Mouse (Mus musculus) adrenal gland, postnatal 4 days (tissue): Measurements from ENCODE around the gene Pradc1. TPM values are rescaled to one million over a fixed set of nuclear protein-coding genes. Genes with fewer than 3 reads are reported as not detected.
A peak's percentile ranks its signal among the peaks of the same experiment; 100 is the strongest.
"Not testable (repeated sequence)": the region's sequence is repeated elsewhere in the genome, so short reads cannot be mapped to it uniquely, and the experiment has no call there.

Experiments
- DNase-seq, 2 experiments: peaks; one replicate each; pipeline ENCODE4 v3.0.0; 2021 to 2022; ENCODE audit warnings: low spot score in 2 of 2, mixed read lengths in 2 of 2
- total RNA-seq, 2 experiments: library from RNA; stranded (reverse); gene quantifications; 2 replicates each; pipeline ENCODE4 v1.2.3; 2021

Pradc1 gene
- total RNA-seq, 2 experiments from 2014 or later, result 14.8 to 17.4 TPM

DNA sequence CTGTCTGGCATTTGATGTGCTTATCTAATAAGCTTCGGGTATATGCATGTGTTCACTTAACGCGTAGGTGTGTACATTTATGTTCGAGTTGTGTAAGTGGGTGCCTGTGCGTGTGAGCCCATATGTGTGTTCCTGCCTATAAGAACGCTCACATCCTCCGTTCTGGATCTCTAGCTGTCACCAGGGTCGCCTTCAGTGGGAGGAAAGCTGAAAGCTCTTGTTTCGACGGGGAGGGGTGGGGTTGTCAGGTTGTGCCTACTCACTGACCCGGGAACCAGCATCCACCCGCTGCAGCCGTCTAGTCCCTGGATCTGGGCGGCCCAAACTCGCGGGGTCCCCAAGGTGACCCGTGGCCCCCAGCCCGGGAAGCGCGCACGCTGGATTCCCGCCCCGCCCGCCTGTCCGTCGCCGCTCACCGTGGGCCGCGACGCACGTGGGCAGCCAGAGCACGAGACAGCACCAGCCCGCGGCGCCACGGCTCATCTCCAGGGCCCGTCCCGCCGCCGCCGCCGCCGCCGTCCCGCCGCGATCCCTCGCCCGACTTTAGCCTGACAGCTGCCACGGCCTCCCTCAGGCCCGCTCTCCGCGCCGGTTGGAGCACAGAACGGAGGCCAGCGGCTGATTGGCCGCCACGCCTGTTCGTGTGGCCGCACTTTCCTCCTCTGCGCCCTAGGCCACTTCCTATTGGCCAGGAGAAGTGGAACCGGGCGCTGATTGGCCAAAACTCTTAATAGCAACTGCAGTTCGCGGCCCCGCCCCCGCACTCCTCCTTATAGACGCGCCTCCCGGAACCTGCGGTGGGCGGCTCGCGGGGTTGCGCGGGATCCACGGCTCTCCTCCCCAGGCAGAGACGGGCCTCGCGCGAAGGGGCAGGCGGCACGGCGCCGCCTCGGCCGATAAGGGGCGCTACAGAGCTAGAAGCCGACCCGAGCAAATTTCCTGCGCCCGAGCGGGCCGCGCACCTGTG, 790 bp downstream of the Pradc1 start, which contains the start of gene Cct7:
Cct7 (plus strand) TSS at position 818 of the 967 bp plus-strand sequence.
- DNase-seq, result peak; percentile 90 to 93

DNA sequence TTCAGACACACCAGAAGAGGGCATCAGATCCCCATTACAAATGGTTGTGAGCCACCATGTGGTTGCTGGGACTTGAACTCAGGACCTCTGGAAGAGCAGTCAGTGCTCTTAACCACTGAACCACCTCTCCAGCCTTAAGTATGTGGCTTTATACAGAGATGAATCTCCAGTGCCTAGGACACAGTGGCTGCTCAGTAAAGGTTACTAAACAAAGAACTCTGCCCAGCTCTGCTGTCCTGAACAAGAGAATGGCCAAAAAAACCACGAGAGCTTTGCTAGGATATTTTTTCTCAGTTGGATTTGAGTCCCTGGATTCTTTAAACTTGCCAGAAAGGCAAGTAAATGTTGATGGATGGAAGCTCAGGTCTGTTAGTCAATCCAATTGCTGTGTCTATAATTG, 1.6 kb downstream of the Pradc1 start:
- DNase-seq, result not testable (repeated sequence)

DNA sequence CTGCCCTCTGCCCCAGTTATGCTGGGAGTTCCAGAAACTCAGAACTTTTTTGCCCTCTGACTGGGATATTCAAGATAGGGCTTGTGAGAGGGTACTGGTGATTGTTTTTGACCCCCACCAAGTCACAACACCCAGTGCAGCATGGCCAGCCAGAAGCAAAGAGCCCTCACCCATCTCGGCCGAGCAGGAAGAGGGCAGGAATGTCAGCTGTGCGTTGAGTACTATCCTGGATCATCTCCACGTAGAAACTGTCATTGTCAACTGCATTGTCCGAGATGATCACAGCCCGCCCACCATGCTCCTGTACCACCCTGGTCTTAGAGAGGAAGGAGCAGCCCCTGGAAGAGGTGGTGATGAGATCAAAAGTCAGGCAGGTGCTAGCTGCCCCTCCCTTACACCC, 4.4 kb downstream of the Pradc1 start:
- no peak for DNase-seq

DNA sequence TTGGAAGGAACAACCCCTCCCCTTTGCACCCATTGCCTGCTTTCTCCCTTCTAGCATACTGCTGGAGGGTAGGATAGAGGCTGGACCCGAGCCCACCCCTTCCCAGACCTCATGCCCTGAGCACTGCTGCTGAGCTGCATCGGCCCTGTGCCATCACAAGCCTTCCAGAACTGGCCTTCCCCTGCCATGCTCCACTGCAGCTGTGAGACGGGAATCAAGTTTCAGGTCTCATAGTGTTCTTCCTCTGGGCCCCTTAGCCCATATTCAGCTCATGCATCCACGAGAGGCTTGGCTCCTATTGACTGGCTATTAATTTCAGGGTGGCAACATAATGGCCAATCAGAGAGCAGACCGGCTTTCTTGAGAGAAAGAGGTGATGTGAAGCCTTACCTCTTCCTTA, 6.5 kb downstream of the Pradc1 start:
- no peak for DNase-seq

DNA sequence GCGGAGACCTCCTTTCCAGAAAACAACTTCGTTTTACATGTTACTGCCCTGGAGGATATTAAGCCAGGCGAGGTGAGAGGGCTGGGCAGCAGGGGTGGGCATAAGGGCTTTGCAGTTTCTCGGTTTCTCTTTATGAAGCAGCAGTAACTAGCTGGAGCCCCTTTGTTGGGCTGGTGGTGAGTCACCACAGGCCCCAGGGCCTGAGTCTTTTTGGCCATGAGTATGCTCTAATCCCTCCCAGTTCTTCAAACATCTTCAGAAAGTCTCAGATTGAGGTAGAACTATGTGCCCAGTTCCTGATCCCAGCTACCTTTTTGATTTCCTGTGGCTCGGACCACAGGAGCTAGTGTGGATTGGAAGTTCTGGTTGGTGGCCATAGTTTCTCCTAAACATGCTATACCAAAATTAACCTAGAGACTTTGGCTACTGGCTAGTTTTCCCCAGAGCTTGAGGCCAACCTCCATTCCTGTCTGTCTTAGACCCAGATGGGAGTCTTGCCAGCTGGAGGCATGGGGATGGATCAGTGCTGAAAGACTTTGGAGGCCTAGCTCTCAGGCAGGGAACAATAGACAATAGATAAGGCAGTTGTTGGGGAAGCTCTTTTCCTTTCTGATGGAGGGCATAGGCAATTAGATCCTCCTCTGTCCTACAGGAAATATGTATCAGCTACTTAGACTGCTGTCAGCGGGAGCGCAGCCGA, 7.4 kb downstream of the Pradc1 start:
- no peak for DNase-seq

DNA sequence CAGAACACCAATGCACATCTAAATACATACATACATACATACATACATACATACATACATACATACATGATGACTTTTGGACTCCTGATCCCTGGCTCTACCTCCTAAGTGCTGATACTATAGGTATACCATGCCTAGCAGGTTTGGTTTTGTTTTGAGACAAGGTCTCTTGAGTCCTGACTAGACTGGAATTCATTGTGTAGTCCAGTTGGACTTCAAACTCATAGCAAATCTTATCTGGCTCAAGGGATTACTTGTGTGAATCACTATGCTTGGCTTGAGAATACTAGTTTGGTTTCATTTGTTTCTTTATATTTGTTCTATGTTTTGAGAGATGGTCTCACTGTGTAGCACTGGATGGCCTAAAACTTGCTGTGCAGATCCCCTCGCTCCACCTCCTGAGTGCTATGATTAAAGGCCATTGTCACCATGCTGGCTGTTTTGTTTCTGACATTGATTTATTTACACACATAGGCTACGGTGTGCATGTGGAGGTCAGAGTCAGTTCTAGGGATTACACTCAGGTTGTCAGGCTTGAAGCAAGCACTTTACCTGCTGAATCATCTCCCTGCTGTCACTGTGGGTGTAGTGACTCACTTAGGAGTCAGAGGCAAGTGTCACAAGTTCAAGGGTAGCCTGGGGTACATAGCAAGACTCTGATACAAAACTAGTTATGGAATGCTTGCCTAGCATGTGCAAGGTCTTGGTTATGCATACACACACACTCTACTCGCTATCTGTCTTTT, 8.1 kb downstream of the Pradc1 start:
- DNase-seq, result no peak

DNA sequence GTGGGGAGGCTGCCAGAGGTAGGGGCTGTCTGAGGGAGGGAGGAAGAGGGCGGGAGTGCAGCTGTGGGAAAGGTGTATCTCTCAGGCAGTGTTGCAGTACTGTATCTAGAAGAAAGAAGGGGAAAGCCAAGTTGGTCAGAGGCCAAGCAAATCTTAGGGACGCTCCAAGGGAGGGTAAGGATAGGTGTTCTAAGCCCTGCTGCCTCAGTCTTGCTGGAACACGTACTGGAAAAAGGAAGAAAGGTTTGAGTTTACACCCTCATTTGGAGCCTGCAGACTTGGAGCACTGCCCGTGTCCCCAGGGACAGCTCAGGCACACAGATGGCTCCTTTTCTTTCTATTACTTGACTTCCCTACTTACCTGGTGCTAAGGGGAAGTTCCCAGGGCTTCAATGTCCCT, 10.6 kb downstream of the Pradc1 start:
- no peak for DNase-seq

DNA sequence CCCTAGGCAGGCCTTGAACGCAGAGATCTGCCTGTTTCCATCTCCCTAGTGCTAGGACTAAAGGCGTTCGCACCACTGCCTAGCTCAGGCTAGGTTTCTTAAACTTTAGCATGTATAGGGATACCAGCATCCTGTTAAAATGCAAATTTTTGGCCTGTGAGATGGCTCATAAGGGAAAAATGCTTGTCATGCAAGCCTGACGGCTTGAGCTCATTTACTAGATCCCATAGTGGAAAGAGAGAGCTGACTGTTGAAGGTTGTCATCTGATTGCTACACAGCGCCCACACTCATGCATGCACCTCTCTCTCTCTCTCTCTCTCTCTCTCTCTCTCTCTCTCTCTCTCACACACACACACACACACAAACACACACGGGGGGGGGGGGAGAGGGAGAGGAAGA, 15.1 kb downstream of the Pradc1 start:
- no peak for DNase-seq

DNA sequence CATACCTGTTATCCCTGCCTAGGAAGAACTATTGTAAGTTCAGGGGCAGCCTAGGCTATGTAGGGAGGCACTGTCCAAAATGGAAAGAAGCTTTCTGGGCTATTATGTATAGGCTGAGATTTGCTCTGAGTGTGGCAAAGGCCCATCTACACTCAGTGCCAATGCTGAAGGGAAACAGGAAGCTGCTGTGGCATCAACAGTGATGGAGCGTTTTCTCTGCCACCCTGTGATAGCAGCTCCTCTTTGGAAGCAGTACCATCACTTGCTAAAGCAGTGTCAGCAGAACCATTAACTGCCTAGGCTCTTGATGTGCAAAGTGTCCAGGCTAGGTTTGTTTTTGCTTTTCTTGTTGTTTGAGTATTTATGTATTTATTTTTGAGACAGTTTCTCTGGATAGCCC, 15.6 kb downstream of the Pradc1 start:
- DNase-seq, result no peak

DNA sequence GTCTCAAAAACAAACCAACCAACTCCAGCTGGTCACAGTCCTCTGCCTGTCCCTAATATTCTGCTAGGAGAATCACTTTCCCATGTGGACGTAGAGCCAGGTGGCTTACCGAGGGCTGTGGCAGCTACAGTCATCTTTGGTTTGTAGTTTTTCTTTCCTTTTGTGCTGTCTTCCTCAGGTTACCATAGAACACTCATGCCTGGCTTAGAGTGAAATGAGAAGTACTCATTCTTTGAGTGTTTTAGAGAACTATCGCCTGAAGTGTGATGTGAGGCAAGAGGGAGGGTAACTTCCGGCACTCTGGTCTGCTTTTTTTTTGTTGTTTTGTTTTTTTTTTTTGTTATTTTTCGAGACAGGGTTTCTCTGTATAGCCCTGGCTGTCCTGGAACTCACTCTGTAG, 17.9 kb downstream of the Pradc1 start:
- no peak for DNase-seq

DNA sequence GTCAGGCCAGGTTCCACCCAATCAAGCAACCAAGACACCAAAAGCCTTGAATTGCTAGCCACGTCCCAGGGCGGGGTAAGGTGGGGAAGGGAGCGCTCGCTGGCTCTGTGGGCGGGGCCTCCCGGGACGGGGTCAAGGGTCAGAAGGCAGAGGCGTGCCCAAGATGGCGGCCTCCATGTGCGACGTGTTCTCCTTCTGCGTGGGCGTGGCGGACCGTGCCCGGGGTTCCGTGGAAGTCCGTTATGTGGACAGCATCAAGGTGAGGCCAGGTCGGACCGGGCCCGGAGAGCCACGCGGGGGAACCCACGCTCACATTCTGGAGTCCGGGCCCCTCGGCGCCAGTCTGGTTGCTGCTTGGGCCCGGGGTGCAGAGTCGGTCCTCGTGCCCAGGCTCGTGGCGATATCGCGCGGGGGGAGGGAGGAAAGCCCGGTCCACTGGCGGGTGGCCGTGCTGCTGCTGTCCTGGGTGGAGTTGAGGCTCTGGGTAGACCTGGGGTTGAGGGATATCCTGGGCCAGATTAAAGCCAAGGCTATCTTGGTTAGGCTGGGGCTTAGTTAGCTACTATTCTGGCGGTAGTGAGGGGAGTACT, 19.8 kb downstream of the Pradc1 start, which contains the start of gene Smyd5:
Smyd5 (plus strand) TSS at position 148 of the 590 bp plus-strand sequence.
- DNase-seq, result peak; percentile 72 to 75

DNA sequence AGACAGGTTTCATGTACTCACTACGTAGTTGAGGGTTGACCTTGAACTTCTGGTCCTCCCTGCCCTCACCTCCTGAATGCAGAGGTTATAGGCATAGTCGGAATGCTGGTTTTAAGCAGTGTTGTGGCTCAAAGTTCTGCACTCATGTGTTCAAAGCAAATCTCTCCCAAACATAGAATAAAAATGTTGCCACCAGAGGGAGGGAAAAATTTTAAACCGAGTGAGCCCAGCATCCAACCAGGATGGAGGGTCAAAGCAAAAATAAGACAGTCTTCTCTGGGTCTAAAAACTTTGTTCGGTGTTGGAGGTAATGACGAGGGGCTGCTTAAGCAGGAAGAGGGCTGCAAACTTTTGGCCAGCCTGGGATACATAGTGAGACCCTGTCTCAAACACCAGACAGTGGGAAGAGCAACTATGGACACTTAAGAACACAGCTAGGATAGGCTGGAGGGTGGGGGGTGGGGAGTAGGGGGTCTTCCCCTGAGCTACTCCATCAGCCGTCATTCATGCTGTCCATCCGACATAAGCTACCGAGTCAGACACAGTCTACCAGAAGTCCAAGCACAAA, 20.4 kb downstream of the Pradc1 start:
- DNase-seq, result no peak

DNA sequence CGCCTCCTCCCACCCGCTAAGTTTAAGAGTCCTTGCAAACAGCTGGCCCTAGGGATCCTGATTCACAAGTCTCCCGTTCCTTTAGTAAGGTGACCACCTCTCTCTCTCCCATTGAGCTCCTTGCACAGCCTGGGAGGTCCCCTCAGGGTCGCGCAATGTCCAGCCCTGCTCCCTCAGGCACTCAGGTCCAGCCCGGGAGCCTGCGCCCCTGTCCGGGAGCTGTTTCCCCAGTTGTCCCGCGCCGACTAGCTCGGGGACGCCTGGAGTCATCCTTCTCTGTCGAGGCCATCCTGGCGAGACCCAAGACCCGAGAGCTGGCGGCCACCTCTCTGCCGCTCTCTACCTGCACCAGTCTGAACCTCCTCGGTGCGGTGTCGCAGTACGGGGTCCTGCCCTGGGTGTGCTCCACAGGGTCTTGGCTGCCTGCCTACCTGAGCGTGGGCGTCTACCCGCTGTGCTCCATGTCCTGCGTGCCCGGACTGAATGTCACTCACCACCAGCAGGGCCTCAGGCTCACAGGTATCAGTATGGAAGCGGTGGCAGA, 27.9 kb downstream of the Pradc1 start, which contains the start of gene Noto:
Noto (plus strand) TSS at position 51 of the 544 bp plus-strand sequence.
- no peak for DNase-seq

DNA sequence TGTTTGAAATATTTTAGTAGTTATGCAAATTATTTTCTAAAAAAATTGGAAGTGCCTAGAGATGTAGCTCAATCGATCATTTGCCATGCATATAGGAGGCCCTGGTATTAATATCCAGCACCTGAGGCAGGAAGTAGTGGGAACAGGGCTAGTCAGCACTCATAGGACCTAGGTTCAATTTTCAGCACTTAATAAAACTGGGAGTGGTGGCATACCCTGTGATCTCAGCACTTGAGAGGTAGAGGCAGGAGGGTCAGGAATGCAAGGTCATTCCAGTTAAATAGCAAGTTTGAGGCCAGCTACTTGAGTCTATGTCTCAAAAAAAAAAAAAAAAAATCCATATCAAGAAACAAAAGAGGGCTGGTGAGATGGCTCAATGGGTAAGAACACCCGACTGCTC, 32.6 kb downstream of the Pradc1 start:
- no peak for DNase-seq

DNA sequence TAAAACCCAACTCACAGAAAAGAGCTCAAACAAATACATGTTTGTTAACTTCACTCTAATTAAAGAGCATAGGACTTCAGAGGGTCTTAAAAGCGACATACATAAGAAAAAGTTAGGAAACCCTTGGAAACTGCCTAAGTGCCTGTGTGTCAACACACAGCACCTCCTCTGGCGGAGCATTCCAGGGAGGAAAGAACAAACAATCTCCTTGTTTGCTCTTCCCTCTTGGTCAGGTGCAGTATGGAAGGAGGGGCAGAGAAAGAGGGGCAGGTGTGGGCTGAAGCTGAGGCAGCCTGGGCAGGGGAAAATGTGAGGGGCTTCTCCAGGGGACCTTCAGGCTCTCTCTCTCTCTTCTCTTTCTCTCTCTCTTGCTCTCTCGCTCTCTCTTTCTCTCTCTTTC, 35.9 kb downstream of the Pradc1 start:
- DNase-seq, result no peak

DNA sequence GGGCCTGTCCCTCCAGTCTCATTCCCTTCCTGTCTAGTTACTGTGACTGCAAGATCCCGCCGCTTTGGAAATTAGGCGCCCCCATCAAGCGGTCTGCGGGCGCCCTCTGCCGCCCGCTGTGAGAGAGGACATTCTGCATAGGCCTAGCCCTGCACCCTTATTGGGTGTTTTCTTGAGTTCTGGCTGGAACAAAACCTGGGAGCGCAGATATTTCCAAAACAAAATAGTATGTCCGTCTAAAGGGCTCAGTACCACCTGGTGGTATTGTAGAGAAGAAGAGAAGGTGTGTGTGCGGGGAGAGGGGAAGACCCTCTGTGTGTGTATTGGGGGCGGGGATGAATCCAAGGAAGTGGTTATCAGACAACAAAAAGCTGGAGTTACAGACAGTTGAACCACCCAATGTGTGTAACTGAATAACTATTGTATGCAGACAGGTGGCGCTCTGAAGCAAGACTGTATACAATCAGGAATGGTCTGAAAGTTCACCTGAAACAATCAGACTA, 40.9 kb downstream of the Pradc1 start:
- peak in 1 of 2 experiments; percentile 34 for DNase-seq

DNA sequence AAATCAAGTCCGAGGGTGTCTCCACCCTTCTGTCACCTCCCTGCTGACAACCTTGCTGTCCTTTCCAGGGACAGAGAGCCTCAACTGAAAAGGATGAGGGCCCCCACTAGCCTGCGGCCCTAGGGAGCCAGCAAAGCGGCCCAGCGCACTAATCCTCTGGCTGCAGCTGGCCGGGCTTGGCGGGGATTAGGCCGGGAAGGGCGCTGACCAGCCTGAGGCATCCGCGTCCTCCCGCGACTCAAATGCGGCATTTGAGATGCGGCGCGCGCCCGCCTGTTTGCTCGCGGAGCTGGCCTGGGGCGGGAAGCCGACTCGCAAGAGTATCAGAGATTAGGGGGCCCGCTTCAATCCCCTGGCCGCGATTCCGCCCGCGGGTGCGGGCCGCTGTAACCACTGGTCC, 42.8 kb downstream of the Pradc1 start:
- DNase-seq, result no peak

DNA sequence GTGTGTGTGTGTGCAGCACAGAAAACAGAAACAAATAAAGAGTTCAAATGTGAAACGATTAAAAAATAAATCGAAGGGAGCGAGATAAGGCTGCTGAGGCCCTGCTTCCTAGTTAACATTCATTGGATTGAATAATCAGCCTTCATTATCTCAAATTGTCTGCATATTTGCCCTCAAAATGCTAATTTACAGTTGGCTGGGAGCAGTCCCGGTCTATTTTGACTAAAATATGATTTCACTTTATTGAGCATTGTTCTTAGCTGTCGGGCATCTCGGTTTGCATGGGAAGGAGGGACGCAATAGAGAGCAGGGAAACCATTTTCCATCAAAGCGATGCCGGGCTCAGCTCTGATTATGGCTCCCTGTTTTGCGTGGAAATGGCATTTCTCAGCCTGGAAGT, 48.7 kb downstream of the Pradc1 start:
- no peak for DNase-seq

DNA sequence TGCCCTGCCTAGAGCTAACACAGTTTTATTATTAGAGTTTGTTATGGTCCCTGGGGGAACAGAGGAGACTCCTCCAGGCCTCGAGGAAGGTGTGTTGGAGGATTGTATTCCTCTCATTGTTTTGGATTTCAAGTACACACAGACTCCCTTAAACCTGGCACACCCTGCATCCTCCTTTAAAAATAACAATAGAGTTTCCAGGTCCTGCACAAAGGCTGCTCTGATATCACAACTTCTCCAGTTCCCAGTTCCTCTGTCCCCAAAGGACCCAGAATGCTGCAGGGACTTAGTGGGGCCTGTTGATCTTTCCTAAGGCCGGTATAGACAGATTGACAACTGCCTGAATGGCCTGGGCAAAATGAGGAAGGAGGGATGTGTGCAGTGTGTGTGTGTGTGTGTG, 49.2 kb downstream of the Pradc1 start:
- DNase-seq, result no peak

DNA sequence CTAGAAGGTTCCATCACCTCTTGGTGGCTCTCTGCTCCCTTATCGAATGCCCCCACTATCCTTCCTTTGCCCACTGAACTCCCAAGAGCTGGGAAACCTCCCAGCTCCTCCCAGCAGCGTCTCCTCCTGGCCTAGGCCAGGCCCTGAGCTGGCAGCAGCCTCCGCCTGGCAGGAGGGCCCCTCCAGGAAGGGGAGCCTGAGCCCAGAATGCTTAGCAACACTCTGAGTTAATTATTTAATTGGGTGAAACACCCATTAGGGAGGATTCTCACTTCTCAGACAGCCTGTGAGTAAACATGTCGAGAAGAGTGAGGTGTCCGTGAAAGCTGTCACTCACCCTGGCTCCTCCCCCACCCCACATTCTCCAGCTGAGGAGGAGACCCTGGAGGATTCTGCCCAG, 52.1 kb downstream of the Pradc1 start:
- no peak for DNase-seq
